Mouse (Mus musculus) heart, postnatal 25 days (tissue): ENCODE results near the gene Rorb. TPM values are rescaled to one million over a fixed set of nuclear protein-coding genes. Genes with fewer than 3 reads are reported as not detected.

Experiments
- DNase-seq: peaks from one replicate; pipeline ENCODE4 v3.0.0; 2022; ENCODE audit warnings: low spot score
- intact Hi-C: fragments of 180-260 bp; cut with DNase I; formaldehyde crosslinking; loops from one replicate; pipeline ENCODE4 v1.15.1; 2025
- total RNA-seq, 2 experiments: library from RNA; stranded (reverse); gene quantifications; 2 replicates each; pipeline ENCODE4 v1.2.3; 2021

Gene Rorb
- total RNA-seq, 2 experiments from 2014 or later, result 0.29 to 0.39 TPM

GRCm38 (mm10) chr19:18898238-18898637 is 212.8 kb downstream of the Rorb start:
- intact Hi-C loops, result no loop called here

GRCm38 (mm10) chr19:18890216-18890615 is 220.8 kb downstream of the Rorb start:
- intact Hi-C loops, result no loop called here
- DNase-seq, result no peak

More at GRCm38 (mm10) chr19:18898238-18898637, 212.8 kb downstream of the Rorb start:
- DNase-seq, result no peak

- intact Hi-C loops, result no loop called here
- no peak for DNase-seq
Observed at GRCm38 (mm10) chr19:18889632-18890031, 221.4 kb downstream of the Rorb start.

DNA sequence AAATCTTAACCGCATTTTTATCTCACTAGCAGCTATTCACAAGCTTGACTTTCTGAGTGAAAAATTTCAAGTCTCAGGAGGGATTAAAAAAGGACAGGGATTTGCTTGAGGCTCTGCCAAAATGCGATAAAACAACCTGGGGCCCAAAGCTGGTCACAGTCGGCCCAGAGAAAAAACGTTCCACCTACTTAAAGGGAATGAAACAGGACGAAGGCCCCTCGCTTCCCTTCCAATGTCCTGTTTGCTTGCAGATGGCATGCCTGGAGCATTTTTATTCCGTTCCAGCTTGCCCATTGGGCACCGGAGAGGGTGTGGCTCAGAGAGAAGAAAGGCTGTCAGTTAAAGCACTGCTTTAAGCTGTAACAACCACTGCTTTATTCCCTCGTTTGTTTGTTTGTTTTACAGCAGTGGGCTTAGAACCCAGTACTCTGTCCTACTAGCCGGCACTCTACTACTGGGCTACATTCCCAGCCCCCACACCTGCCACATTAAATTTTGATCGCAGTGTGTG is 221.8 kb downstream of the Rorb start:
- DNase-seq, result no peak
- intact Hi-C loops, result no loop called here

DNA sequence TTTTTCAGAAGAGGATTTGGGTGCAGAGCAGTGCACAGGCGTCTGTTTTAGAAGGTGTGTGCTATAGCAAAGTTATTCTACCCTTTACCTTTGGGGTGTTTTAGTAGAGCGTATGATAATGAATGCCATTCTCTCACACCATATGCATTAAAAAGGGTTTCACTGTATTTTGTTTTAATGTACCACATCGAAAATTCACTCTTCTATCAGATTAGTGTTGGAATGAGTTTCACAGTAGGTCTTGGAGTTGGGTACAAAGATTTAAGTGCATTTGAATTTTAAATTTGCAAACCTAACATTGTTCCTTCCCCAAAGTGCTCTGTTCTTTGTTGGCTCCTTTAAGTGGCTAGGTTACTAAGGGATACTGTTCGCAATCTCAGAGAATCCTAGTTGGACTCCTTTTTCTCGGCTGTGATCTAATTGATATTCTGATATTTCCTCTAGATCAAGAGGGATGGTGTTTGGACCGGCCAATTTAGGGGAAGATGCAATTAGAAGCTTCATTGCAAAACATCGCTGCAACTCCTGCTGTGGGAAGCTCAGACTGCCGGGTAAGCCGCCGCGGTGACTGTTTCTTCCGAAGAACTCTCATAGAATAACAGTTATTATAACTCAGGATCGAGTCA is 222.4 kb downstream of the Rorb start:
- no peak for DNase-seq
- intact Hi-C loops, result no loop called here

- intact Hi-C loops, result no loop called here
- DNase-seq, result no peak
Observed at GRCm38 (mm10) chr19:18887646-18888407, 223.2 kb downstream of the Rorb start.

DNA sequence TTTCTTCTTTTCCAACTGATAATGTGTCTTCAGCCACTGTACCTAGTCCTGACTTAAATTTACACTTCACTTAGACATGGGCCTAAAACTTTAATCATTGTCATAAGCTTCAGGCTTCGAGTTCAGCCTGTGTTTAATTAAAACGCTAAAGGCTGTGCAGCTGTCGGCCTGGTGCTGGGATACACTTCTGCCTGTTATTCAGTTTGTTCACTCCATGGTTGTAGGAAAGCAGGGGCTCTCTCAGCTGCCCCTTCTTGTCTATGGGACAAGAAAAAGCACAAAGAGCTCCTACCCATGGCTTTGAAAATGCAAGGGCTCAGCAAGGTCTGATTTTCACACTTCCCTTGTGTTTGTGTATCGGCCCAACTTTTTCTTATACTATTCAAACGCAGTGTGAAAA is 229.8 kb downstream of the Rorb start:
- DNase-seq, result no peak
- intact Hi-C loops, result no loop called here
